Mouse (Mus musculus): Measurements from ENCODE around the gene Tex10.
A peak's percentile ranks its signal among the peaks of the same experiment; 100 is the strongest.
"Not testable (repeated sequence)": the region's sequence is repeated elsewhere in the genome, so short reads cannot be mapped to it uniquely, and the experiment has no call there.

Gene Tex10

DNA sequence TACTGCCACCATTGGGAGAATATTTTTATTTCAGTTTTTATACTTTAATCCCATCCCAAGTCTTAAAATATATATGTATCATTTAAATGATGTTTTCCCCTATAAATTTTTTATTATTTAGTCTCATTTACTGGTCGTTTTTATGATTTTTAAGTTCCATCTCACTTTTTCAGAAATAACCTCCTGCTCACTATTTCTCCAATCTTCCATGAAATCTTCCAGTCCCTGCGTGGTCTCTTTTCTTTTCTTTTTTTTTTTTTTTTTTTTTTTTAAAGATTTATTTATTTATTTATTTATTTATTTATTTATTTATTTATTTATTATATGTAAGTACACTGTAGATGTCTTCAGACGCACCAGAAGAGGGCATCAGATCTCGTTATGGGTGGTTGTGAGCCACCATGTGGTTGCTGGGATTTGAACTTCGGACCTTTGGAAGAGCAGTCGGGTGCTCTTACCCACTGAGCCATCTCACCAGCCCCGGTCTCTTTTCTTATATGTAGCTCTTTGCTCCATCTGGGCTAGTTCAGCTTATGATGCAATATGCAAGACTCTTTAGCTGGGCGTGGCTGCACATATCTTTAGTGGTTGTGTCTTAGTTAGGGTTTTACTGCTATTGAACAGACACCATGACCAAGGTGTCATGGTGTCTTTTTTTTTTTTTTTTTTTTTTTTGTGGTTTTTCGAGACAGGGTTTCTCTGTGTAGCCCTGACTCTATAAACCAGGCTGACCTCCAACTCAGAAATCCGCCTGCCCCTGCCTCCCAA, 67.4 kb downstream of the Tex10 start:
- DNase-seq (ENCODE audit: extremely low spot score): not testable (repeated sequence)

DNA sequence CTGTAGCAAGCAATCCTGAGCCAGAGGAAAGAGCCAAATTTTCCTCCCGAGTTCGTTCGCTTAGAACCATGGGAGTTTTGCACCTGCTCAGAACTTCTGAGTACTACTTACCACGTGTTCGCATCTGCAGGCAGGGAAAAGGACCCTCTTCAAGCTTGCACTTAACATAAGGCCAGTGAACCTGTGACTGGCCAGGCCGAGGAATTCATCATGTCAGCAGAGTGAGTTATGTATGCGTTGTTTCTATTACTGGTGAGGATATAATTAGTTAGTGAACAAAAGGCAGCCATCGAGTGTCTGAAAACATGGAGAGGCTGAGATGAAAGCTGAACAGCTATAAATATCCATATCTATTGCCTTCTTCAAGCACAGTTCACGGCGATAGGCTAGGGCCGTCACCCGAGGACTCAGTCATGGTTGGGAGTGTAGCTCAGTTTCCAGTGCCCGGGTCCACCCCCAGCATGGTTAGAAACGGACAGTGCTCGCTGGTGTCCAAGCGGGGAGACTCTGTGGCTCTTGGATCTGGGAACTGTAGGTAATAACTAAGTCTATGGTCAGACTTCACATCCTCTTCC, 70.1 kb downstream of the Tex10 start:
- DNase-seq (ENCODE audit: extremely low spot score): no peak

DNA sequence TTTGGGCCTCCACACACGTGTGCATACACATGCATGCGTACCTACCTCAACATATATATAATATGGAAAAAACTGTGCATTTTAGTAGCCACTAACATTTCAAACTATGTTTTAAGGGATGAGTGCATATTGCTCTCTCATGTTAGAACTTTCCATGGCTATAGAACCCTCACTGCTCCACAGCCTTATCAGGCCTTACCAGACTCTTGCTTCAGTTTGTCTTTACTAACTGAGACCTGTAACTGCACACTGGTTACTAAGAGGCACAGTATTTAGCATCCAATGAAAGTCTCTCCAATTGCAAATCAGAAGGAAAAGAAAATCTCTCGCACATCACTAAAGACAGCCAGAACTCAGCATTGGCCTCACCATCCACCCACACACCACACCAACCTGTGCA, 76.3 kb downstream of the Tex10 start:
- DNase-seq (ENCODE audit: extremely low spot score): no peak

DNA sequence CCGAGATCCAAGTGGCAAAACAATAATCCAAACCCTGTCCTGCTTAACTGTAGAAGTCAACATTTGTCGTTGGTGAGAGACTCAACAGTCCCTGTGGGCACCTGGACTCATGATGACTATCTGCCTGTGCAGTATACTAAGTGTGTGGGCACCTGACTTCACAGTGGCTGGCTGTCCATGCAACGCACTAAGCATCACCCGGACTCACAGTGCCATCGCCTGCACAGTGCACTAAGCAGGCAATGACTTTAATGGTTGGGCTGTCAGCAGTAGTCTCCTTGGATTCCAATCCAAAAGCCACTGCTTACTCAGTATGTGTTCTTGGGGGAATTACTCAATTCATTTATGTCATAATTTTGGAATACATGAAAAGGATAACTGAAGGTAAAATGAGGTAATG, 90.8 kb downstream of the Tex10 start:
- no peak for DNase-seq (ENCODE audit: extremely low spot score)

DNA sequence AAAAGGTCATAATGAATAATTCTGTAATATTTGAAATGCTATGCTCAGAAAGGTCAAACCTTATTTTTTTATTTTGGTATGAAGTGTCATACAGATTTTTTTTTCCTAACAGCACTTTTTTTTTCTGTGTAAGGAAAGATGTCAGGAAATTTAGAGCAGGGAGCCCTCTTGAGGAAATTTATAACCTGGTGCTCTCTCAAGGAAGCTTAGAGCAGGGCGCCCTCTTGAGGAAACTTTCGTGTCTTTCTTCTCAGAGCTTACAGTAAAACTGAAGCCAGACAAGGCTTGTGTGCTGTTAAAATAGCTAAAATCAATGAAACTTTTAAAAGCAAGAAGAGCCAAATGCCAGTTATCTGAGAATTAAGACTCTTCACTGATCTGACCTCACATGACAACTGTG, 92.3 kb downstream of the Tex10 start:
- DNase-seq (ENCODE audit: extremely low spot score): peak; percentile 51

Data from embryo, embryonic 9.5 days (tissue).